Mouse (Mus musculus): ENCODE measurements around the gene Slc36a4.

GRCm38 (mm10) chr9:15670002-15670527 lies 39.5 kb upstream of the Slc36a4 start:
- no peak for TF ChIP-seq CTCF (IDR thresholded peaks at IDR 0.05)
- no peak for TF ChIP-seq POLR2A (IDR thresholded peaks at IDR 0.05; ENCODE audit: insufficient read depth, low read depth, low read length)

Measured in heart, adult 2 months (tissue).